Mouse (Mus musculus): Measurements from ENCODE around the gene Zfhx2. TPM values are rescaled to one million over a fixed set of nuclear protein-coding genes. Genes with fewer than 3 reads are reported as not detected.
A peak's percentile ranks its signal among the peaks of the same experiment; 100 is the strongest.

Gene Zfhx2
- polyA plus RNA-seq, 1 experiment: 6.3 TPM

DNA sequence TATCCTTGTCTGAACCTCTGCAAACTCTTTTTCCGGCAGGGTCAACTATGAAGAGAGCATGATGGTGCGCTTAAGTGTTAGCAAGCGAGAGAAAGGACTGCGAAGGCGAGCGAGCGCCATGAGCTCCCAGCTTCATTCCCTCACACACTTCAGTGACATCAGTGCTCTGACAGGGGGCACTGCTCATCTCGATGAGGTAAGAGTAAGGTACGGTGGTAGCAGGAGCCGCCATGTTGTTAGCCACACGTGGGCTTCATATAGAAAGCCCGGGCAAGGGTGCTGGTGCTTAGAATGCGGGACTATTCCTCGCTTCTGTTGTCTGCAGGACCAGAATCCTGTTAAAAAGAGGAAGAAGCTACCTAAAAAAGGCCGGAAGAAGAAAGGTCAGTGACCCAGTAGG, 69.1 kb downstream of the Zfhx2 start:
- 95% methylated on average over 15 of the region's 15 CpGs for WGBS
- peaks cover 51% of the 10 kb centered on the region for H3K36me3 ChIP-seq (ENCODE audit: control insufficient read depth, insufficient read depth, low read length)

DNA sequence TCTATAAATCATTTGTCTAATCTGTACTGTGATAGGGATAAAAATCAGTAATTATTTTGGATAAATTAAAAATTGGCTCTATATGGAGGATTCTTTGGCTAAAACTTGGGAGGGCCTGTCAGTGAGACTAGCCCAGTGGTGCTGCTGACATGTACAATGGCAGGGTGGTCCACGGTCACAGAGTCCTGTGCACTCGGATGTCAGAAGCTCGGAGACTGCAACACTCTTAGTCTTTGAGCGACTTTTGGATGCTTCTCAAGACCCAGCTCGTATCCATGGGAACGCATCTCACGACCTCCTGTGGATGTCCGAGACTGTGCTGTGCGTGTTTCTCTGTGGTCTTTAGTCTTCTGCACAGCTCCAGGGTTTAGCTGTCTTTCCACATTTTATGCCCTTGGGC, 71.7 kb downstream of the Zfhx2 start:
- no peak overlapping the region for H3K4me3 ChIP-seq (ENCODE audit: control insufficient read depth, insufficient read depth, low read length)
- WGBS: 98% methylated on average over 9 of the region's 9 CpGs
- peaks cover 58% of the 10 kb centered on the region for H3K36me3 ChIP-seq (ENCODE audit: control insufficient read depth, insufficient read depth, low read length)
- TF ChIP-seq CTCF (IDR thresholded peaks at IDR 0.05; ENCODE audit: borderline replicate concordance, control insufficient read depth, extremely low read depth, insufficient read depth, low read length, poor library complexity): no peak
- TF ChIP-seq POLR2A (IDR thresholded peaks at IDR 0.05; ENCODE audit: control insufficient read depth, extremely low read depth, insufficient read depth, low read length, poor library complexity): no peak
- no peak for DNase-seq
- no peaks in the 10 kb centered on the region for H3K4me1 ChIP-seq (replicated peaks; ENCODE audit: control insufficient read depth, insufficient read depth, low read length)
- no peak overlapping the region for H3K27ac ChIP-seq (ENCODE audit: control insufficient read depth, insufficient read depth, low read length)
- no peaks in the 10 kb centered on the region for H3K27me3 ChIP-seq (ENCODE audit: control insufficient read depth, insufficient read depth, low read length)

More for the DNA sequence above, 69.1 kb downstream of the Zfhx2 start:
- no peak for TF ChIP-seq CTCF (IDR thresholded peaks at IDR 0.05; ENCODE audit: borderline replicate concordance, control insufficient read depth, extremely low read depth, insufficient read depth, low read length, poor library complexity)
- TF ChIP-seq POLR2A (IDR thresholded peaks at IDR 0.05; ENCODE audit: control insufficient read depth, extremely low read depth, insufficient read depth, low read length, poor library complexity): no peak
- H3K4me3 ChIP-seq (ENCODE audit: control insufficient read depth, insufficient read depth, low read length): no peak overlapping the region
- no peak for DNase-seq
- no peaks in the 10 kb centered on the region for H3K4me1 ChIP-seq (replicated peaks; ENCODE audit: control insufficient read depth, insufficient read depth, low read length)
- H3K27me3 ChIP-seq (ENCODE audit: control insufficient read depth, insufficient read depth, low read length): no peaks in the 10 kb centered on the region
- H3K27ac ChIP-seq (ENCODE audit: control insufficient read depth, insufficient read depth, low read length): no peak overlapping the region

DNA sequence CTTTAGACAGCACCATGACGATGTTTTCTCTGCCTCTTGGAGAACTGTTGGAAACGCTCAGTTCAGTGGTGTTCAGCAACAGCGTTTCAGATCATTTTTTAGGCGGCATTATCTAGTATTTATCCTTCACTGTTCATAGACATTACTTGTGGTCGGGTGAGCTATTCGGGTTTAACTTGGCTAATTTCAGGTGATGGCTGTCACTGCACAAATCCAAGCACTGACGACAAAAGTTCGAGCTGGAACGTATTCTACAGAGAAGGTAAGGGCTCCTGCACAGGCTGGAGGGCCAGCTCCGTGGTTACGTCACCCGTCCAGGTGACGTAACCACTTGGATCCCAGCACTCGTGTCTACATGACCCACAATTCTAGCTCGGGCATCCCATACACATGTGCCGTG, 75.2 kb downstream of the Zfhx2 start:
- no peaks in the 10 kb centered on the region for H3K27me3 ChIP-seq (ENCODE audit: control insufficient read depth, insufficient read depth, low read length)
- DNase-seq: no peak
- no peak overlapping the region for H3K27ac ChIP-seq (ENCODE audit: control insufficient read depth, insufficient read depth, low read length)
- 97% methylated on average over 16 of the region's 16 CpGs for WGBS
- H3K36me3 ChIP-seq (ENCODE audit: control insufficient read depth, insufficient read depth, low read length): peaks cover 23% of the 10 kb centered on the region
- peaks cover 5% of the 10 kb centered on the region for H3K4me1 ChIP-seq (replicated peaks; ENCODE audit: control insufficient read depth, insufficient read depth, low read length)
- TF ChIP-seq POLR2A (IDR thresholded peaks at IDR 0.05; ENCODE audit: control insufficient read depth, extremely low read depth, insufficient read depth, low read length, poor library complexity) (no peak), CTCF (IDR thresholded peaks at IDR 0.05; ENCODE audit: borderline replicate concordance, control insufficient read depth, extremely low read depth, insufficient read depth, low read length, poor library complexity) (no peak)
- no peak overlapping the region for H3K4me3 ChIP-seq (ENCODE audit: control insufficient read depth, insufficient read depth, low read length)

DNA sequence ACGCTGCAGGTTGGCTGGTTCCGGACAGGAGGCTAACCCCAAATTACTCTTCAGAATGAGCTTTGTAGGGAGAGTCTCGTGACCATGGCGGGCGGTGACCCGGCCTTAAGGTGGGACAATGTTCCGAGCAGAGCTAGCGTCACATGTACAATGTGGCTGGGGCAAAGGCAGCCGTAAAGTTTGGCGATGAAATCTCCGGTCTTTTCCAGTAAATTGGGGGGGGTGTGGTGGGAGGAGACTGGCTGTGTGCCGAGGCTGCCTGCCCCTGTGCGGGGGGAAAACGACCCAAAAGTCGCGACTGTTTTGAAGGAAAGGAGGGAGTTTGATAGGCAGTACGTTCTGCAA, 76.4 kb downstream of the Zfhx2 start:
- TF ChIP-seq POLR2A (IDR thresholded peaks at IDR 0.05; ENCODE audit: control insufficient read depth, extremely low read depth, insufficient read depth, low read length, poor library complexity) (no peak), CTCF (IDR thresholded peaks at IDR 0.05; ENCODE audit: borderline replicate concordance, control insufficient read depth, extremely low read depth, insufficient read depth, low read length, poor library complexity) (no peak)

DNA sequence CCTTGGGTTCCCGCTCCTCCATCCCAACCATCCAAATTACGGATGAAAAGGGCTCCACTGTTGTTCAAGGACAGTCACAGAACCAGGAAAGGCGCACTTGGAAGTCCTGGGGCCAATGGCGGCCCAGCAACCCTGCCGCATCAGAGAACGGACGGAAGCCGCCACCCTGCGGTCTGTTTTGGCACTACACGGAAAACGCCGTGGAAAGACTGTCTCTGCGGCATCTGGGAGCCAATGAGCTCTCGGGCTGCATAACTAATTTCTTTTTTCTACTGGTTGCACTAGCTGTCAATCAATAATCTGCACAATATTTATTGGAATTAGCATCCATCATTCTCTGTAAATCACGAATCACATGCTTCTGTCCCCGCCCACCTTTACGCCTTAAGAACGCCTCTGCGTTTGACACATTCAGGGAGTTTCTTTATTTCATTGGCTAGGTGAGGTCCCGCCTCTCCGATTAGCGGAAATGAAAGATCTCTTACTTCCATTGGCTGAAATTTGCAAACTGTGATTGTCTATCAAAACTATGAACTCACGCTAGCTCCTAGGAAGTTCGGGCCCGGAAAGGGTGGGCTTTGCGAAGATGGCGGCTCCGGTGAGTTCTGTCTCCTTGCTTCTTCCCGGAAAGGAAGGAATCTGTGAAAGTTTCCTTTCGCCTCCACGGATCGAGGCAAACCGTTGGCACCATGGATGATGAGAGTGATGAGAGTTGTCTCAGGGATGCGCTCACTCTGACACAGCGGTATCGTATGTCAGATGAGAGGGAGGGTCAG, 76.9 kb downstream of the Zfhx2 start, which contains the start of gene Ngdn:
Ngdn (plus strand) TSS at position 464 of the 776 bp plus-strand sequence.
- Histone ChIP-seq H3K4me1 (replicated peaks; ENCODE audit: control insufficient read depth, insufficient read depth, low read length) (peaks cover 5% of the 10 kb centered on the region), H3K36me3 (ENCODE audit: control insufficient read depth, insufficient read depth, low read length) (peaks cover 10% of the 10 kb centered on the region; the same call in 1 of the 2 replicates), H3K4me3 (ENCODE audit: control insufficient read depth, insufficient read depth, low read length) (peak within 1 kb of the TSS; percentile 96), H3K27ac (ENCODE audit: control insufficient read depth, insufficient read depth, low read length) (peak within 1 kb of the TSS; percentile 79), H3K27me3 (ENCODE audit: control insufficient read depth, insufficient read depth, low read length) (no peaks in the 10 kb centered on the region)
- TF ChIP-seq CTCF (IDR thresholded peaks at IDR 0.05; ENCODE audit: borderline replicate concordance, control insufficient read depth, extremely low read depth, insufficient read depth, low read length, poor library complexity) (peak; percentile 82; the same call in 1 of the 2 replicates), POLR2A (IDR thresholded peaks at IDR 0.05; ENCODE audit: control insufficient read depth, extremely low read depth, insufficient read depth, low read length, poor library complexity) (peak; percentile 79)
- peak; percentile 99 for DNase-seq
- WGBS: under 1% methylated on average over 36 of the region's 36 CpGs

More for the DNA sequence above, 76.4 kb downstream of the Zfhx2 start:
- no peaks in the 10 kb centered on the region for H3K27me3 ChIP-seq (ENCODE audit: control insufficient read depth, insufficient read depth, low read length)
- peak overlapping the region; percentile 3 for H3K27ac ChIP-seq (ENCODE audit: control insufficient read depth, insufficient read depth, low read length)
- under 1% methylated on average over 17 of the region's 17 CpGs for WGBS
- peaks cover 5% of the 10 kb centered on the region for H3K4me1 ChIP-seq (replicated peaks; ENCODE audit: control insufficient read depth, insufficient read depth, low read length)
- H3K36me3 ChIP-seq (ENCODE audit: control insufficient read depth, insufficient read depth, low read length): peaks cover 12% of the 10 kb centered on the region
- peak overlapping the region; percentile 59 for H3K4me3 ChIP-seq (ENCODE audit: control insufficient read depth, insufficient read depth, low read length)
- no peak for DNase-seq

DNA sequence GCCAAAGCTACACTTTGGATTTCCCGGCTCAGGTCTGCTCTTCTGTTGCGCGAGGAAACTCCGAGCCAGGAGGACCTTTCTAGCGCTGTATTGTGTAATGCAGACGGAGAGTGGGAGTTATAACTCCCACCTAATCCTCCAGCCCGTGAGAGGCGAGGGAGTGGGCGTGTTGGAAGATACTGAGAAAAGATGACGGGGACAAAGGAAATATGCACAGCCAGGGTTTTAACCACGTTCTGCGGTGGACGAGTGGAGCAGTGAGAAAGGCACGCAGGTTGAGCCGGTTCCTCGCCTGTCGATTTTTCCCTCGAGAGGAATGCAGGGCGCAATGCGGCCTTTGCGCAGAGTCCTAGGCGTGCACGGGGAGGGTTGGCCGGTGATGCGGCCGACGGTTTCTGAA, 77.5 kb downstream of the Zfhx2 start:
- peak overlapping the region; percentile 79 for H3K27ac ChIP-seq (ENCODE audit: control insufficient read depth, insufficient read depth, low read length)
- peaks cover 5% of the 10 kb centered on the region for H3K4me1 ChIP-seq (replicated peaks; ENCODE audit: control insufficient read depth, insufficient read depth, low read length)
- TF ChIP-seq CTCF (IDR thresholded peaks at IDR 0.05; ENCODE audit: borderline replicate concordance, control insufficient read depth, extremely low read depth, insufficient read depth, low read length, poor library complexity) (no peak), POLR2A (IDR thresholded peaks at IDR 0.05; ENCODE audit: control insufficient read depth, extremely low read depth, insufficient read depth, low read length, poor library complexity) (no peak)
- peak overlapping the region; percentile 96 for H3K4me3 ChIP-seq (ENCODE audit: control insufficient read depth, insufficient read depth, low read length)
- DNase-seq: no peak
- H3K36me3 ChIP-seq (ENCODE audit: control insufficient read depth, insufficient read depth, low read length): peaks cover 10% of the 10 kb centered on the region; the same call in 1 of the 2 replicates
- whole genome bisulfite sequencing: 2% methylated on average over 27 of the region's 27 CpGs
- no peaks in the 10 kb centered on the region for H3K27me3 ChIP-seq (ENCODE audit: control insufficient read depth, insufficient read depth, low read length)
